Mouse (Mus musculus) olfactory bulb, adult 2 months (tissue): ENCODE measurements around the gene Atg10.

Source experiments
- CTCF ChIP-seq: fragments of 200-500 bp; IDR thresholded peaks from 2 replicates; pipeline ENCODE4 v1.5.1; 2012; ENCODE audit warnings: low read depth, mild to moderate bottlenecking, low read length, moderate library complexity; ENCODE audit not compliant: insufficient read depth
- POLR2A ChIP-seq: fragments of 200-500 bp; IDR thresholded peaks from 2 replicates; pipeline ENCODE4 v1.6.1; 2012; ENCODE audit warnings: mild to moderate bottlenecking, low read depth, low read length, moderate library complexity; ENCODE audit not compliant: insufficient read depth

- TF ChIP-seq CTCF (no peak), POLR2A (no peak)
Measured at GRCm38 (mm10) chr13:91175347-91175746, 48.4 kb downstream of the Atg10 start.
